Mouse (Mus musculus) heart, embryonic 14.5 days (tissue): Measurements from ENCODE around the gene 2010300C02Rik. TPM values are rescaled to one million over a fixed set of nuclear protein-coding genes. Genes with fewer than 3 reads are reported as not detected.

Experiments used
- ATAC-seq: fragments of 200-750 bp; cut with Nextera tagmentation; 2 replicates; pipeline ENCODE4 v1.8.0; 2017; ENCODE audit warnings: low read depth, moderate TSS enrichment; ENCODE audit not compliant: insufficient number of reproducible peaks, insufficient read depth, low FRiP score
- H3K27ac ChIP-seq, 2 experiments: fragments of 200-500 bp in 1 of 2; fragments of 300-500 bp in 1 of 2; sonication (generic) in 1 of 2; replicated peaks in 1 of 2; 2 replicates each; pipeline ENCODE4 v1.5.1; 2012 to 2014; ENCODE audit warnings: low read depth in 2 of 2, low read length in 2 of 2, control low read depth in 1 of 2, mild to moderate bottlenecking in 1 of 2, mixed read lengths in 1 of 2; ENCODE audit not compliant: control insufficient read depth in 1 of 2, insufficient read depth in 1 of 2
- H3K27me3 ChIP-seq: fragments of 300-500 bp; sonication (generic); 2 replicates; pipeline ENCODE4 v1.6.1; 2014; ENCODE audit warnings: mild to moderate bottlenecking, low read length, control low read depth; ENCODE audit not compliant: control insufficient read depth, insufficient read depth
- H3K36me3 ChIP-seq: fragments of 300-500 bp; sonication (generic); 2 replicates; pipeline ENCODE4 v1.6.1; 2014; ENCODE audit warnings: mild to moderate bottlenecking, control low read depth, low read length, mixed read lengths; ENCODE audit not compliant: control insufficient read depth, insufficient read depth
- H3K4me1 ChIP-seq, 2 experiments: fragments of 200-500 bp in 1 of 2; fragments of 300-500 bp in 1 of 2; sonication (generic) in 1 of 2; 2 replicates each; pipeline ENCODE4 v1.6.1; 2012 to 2014; ENCODE audit warnings: low read length in 2 of 2, control low read depth in 1 of 2, mixed read lengths in 1 of 2; ENCODE audit not compliant: control insufficient read depth in 2 of 2, insufficient read depth in 2 of 2
- H3K4me2 ChIP-seq: fragments of 300-500 bp; sonication (generic); 2 replicates; pipeline ENCODE4 v1.6.1; 2014; ENCODE audit warnings: mild to moderate bottlenecking, low read length
- H3K4me3 ChIP-seq, 2 experiments: fragments of 200-500 bp in 1 of 2; fragments of 300-500 bp in 1 of 2; sonication (generic) in 1 of 2; 2 replicates each; pipeline ENCODE4 v1.5.1; 2012 to 2014; ENCODE audit warnings: low read length in 2 of 2, mild to moderate bottlenecking in 2 of 2, control low read depth in 1 of 2, low read depth in 1 of 2, moderate library complexity in 1 of 2; ENCODE audit not compliant: control insufficient read depth in 1 of 2, insufficient read depth in 1 of 2
- H3K9ac ChIP-seq: fragments of 300-500 bp; sonication (generic); 2 replicates; pipeline ENCODE4 v1.6.1; 2014; ENCODE audit warnings: mild to moderate bottlenecking, low read length
- H3K9me3 ChIP-seq: fragments of 300-500 bp; sonication (generic); 2 replicates; pipeline ENCODE4 v1.6.1; 2016; ENCODE audit warnings: low read length, control low read depth; ENCODE audit not compliant: control insufficient read depth
- WGBS: fragments of 180-500 bp; shearing (Covaris S2); extraction: QIAGEN DNeasy Blood & Tissue Kit; methylation state at CpG from one replicate; pipeline ENCODE4 v1.1.7; 2014; 5-methylcytosine and 5-hydroxymethylcytosine counted together
- polyA plus RNA-seq: library from polyadenylated mRNA; unstranded; fragments of >200 nt; fragmentation: Nextera tagmentation; extraction: Ambion mirVana; gene quantifications from 2 replicates; pipeline ENCODE4 v1.2.1, GENCODE M21; 2014

2010300C02Rik gene
- polyA plus RNA-seq, 1 experiment from 2014 or later = 5.1 TPM

DNA sequence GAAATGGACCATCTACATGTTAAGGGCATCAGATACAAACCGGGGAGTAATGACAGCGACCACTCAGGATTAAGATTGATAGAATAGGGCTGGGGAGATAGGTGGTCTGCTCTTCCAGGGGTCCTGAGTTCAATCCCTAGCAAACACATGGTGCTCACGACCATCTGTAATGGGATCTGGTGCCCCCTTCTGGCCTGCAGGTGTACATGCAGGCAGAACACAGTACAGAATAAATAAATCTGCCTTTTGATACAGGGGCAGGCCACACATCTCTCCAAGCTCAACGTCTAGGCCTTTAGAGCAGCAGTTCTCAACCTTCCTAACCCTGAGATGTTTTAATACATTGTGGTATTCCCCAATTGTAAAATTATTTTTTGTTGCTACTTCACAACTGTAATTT lies 85.2 kb downstream of the 2010300C02Rik start:
- H3K4me2 ChIP-seq = no peak overlapping the region
- ATAC-seq = no peak
- WGBS = 18% methylated on average over 4 of the region's 4 CpGs
- H3K4me1 ChIP-seq = peaks cover 0 to 4% of the 10 kb centered on the region in 2 experiments; a peak in 2 of 4 replicates
- H3K4me3 ChIP-seq = no peak overlapping the region
- H3K27ac ChIP-seq = no peak overlapping the region
- no peaks in the 10 kb centered on the region for H3K9me3 ChIP-seq
- H3K27me3 ChIP-seq = no peaks in the 10 kb centered on the region
- no peaks in the 10 kb centered on the region for H3K36me3 ChIP-seq
- no peak overlapping the region for H3K9ac ChIP-seq

DNA sequence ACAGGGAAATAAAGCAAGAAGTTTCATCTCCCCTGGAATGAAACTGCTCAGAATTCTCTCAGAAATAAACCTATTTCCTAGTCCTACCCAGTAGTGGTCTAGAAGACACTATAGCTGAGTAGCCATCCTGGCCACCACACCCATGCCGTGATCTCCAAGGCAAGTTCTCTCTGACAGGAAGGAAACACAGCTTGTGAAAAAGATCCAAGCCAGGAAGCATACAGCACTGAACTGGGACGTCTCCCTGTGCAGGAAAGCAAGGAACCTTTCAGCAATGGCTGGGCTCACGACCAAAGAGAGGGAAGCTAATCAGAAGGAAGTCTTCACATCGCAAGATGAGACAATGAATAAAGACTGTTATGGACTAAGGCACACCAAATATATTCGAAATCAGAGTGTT lies 86.4 kb downstream of the 2010300C02Rik start:
- no peak for ATAC-seq
- 50% methylated on average over 5 of the region's 5 CpGs for WGBS

DNA sequence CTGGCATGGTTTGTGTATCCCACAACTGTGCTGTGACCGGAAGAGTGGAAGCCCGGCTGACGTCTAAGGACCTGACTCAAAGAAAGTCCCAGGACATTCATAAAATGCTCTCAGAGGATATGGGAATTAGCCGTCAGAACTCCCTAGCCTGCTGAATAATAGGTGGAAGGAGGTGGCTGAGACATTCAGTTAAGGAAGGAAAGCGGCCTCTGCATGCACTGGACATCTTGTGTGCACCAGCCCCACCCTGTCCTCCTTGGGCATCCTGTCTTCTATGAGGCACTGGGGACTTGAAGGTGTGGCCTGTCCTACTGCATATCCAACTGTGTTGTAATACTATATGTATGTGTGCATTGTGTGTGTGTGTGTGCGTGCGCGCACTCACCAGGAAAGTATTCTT lies 87.5 kb downstream of the 2010300C02Rik start:
- 0 out of 4 replicates have a peak overlapping the region, but pooled peaks of 1 of the 2 experiments have one; percentile 10 for H3K27ac ChIP-seq

More for the DNA sequence above, 86.4 kb downstream of the 2010300C02Rik start:
- H3K27ac ChIP-seq = no peak overlapping the region
- no peaks in the 10 kb centered on the region for H3K4me1 ChIP-seq
- H3K9ac ChIP-seq = no peak overlapping the region
- no peaks in the 10 kb centered on the region for H3K36me3 ChIP-seq
- H3K9me3 ChIP-seq = no peaks in the 10 kb centered on the region
- H3K4me3 ChIP-seq = no peak overlapping the region
- H3K4me2 ChIP-seq = no peak overlapping the region
- no peaks in the 10 kb centered on the region for H3K27me3 ChIP-seq

DNA sequence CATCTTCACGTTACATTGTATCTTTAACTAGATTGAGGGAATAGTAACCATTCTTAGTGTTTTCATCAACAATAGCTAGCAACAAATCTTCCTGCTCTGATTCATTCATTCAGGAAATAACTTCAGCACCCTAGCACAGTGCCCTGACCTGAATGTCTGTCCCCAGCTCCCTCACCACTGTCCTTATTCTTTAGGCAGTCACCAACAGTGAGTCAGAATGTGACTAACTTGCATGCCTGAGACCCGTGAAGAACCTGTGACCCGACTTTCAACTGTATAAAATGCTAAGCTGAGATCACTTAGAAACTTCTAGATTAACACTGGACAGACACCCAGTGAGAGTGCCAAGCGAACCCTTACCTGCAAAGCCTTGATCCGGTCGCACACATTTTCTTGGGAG lies 88.4 kb downstream of the 2010300C02Rik start:
- Histone ChIP-seq H3K4me2 (no peak overlapping the region), H3K27me3 (no peaks in the 10 kb centered on the region), H3K27ac (no peak overlapping the region), H3K4me3 (no peak overlapping the region), H3K36me3 (no peaks in the 10 kb centered on the region), H3K9me3 (no peaks in the 10 kb centered on the region), H3K9ac (no peak overlapping the region), H3K4me1 (no peaks in the 10 kb centered on the region)
- ATAC-seq = no peak
- WGBS = 71% methylated on average over 6 of the region's 6 CpGs

More for the DNA sequence above, 87.5 kb downstream of the 2010300C02Rik start:
- no peak overlapping the region for H3K4me2 ChIP-seq
- H3K27me3 ChIP-seq = no peaks in the 10 kb centered on the region
- no peak overlapping the region for H3K4me3 ChIP-seq
- no peak overlapping the region for H3K9ac ChIP-seq
- ATAC-seq = 0 out of 2 replicates have a peak, but pooled peaks have one; percentile 21
- no peaks in the 10 kb centered on the region for H3K36me3 ChIP-seq
- H3K4me1 ChIP-seq = no peaks in the 10 kb centered on the region
- H3K9me3 ChIP-seq = no peaks in the 10 kb centered on the region
- 80% methylated on average over 8 of the region's 8 CpGs for WGBS

DNA sequence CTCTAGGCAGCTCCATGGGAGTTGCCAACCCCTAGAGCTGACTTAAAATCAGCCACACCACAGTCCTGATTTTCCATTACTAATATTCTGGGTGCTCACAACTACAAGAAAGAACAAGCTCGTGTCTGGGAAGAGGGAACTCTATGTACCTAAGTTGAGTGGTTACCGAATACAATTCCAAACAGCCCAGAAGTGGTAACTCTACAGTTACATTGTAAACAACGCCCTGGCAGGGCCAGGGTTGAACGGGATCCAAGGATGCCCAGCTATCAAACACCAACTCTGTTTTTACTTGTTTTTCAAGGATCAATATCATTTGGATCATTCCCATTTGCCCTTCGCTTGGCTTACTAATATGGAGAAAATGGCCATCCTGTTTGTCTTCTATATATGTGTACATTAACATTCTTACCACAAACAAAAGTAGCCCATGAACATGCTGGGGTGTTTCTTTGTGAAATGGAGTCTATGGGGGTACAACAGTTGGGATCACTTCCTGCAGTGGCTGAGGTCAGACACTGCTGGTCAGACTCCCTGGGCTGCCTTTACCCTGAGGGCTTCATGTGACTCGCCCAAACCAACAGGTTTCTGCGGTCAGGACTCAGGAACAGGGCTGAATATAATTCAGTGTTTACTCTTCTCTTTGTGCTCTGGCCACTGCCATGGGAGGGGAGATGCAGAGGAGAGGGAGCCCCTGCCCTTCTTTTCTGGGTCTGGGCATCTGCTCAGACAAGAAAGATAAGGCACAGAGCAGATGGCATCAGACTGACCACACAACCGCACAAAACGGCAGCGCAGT lies 89.3 kb downstream of the 2010300C02Rik start:
- Histone ChIP-seq H3K4me1 (no peaks in the 10 kb centered on the region), H3K9me3 (no peaks in the 10 kb centered on the region), H3K4me2 (no peak overlapping the region), H3K4me3 (no peak overlapping the region), H3K36me3 (no peaks in the 10 kb centered on the region), H3K9ac (no peak overlapping the region), H3K27ac (no peak overlapping the region), H3K27me3 (no peaks in the 10 kb centered on the region)
- WGBS = 79% methylated on average over 10 of the region's 10 CpGs
- no peak for ATAC-seq

DNA sequence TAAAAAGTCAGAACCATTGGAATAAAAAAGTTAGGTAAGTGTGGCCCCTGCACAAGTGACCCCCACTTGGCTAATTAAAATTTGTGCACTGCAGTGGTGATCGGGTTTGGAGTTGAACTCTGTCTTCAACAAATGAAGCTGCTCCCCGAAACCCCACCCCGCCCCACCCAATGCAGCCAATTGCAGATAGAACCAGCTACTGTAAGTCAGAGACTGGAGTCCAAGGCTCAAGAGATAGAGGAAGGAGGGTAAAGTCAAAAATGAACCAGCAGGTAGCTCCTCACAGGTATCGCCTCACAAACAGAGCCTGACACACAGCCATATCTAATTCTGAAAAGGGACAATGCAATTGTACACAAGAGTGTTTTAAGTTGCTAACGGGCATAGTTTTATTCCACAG lies 90.0 kb downstream of the 2010300C02Rik start:
- H3K4me1 ChIP-seq = no peaks in the 10 kb centered on the region
- H3K4me2 ChIP-seq = no peak overlapping the region
- no peak overlapping the region for H3K9ac ChIP-seq
- H3K27me3 ChIP-seq = no peaks in the 10 kb centered on the region
- H3K4me3 ChIP-seq = no peak overlapping the region
- no peak for ATAC-seq
- H3K36me3 ChIP-seq = no peaks in the 10 kb centered on the region
- no peaks in the 10 kb centered on the region for H3K9me3 ChIP-seq
- WGBS = 92% methylated on average over 5 of the region's 5 CpGs
- H3K27ac ChIP-seq = no peak overlapping the region

DNA sequence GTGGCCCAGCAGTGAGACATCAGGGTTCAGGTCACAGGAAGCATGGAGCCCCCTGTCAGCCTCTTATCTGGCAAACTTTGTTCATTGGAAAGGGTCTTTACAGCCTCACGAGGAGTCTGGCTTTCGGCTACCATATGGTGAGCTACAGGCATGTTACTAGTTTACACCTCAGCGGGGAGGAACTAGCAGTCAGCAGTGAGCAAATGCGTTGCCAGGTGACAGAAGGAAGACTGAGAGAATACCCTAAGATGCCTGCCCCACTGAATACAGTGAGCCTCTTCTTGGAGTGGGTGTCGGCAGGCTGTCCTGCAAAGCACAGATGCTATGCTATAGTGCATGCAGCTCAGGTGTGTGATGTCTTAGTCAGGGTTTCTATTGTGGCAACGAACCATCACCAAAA lies 91.1 kb downstream of the 2010300C02Rik start:
- H3K27ac ChIP-seq = no peak overlapping the region
- WGBS = 40% methylated on average over 6 of the region's 6 CpGs
- no peaks in the 10 kb centered on the region for H3K4me1 ChIP-seq
- H3K27me3 ChIP-seq = no peaks in the 10 kb centered on the region
- H3K4me2 ChIP-seq = no peak overlapping the region
- no peak for ATAC-seq
- H3K9me3 ChIP-seq = no peaks in the 10 kb centered on the region
- H3K9ac ChIP-seq = no peak overlapping the region
- no peak overlapping the region for H3K4me3 ChIP-seq
- no peaks in the 10 kb centered on the region for H3K36me3 ChIP-seq

DNA sequence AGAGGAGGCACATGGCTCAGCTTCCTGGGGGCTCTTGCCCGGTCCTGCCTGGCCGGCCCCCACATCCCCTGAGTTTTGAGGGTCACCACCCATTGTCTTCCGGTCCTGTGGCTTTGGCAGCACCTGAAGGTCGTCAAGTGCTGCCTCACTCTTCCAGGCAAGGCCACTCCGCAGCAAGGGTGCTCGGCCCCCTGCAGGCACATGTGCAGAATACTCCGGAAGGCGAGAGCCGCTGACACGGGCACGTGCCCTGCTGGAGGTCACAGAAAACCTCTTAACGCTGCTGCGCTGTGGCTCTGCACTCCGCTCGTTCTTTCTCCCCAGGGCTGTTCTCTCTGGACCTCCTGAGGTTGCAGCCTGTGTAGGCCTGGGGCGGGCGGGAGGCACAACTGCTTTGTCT lies 95.7 kb downstream of the 2010300C02Rik start:
- Histone ChIP-seq H3K4me3 (no peak overlapping the region), H3K9me3 (no peaks in the 10 kb centered on the region), H3K4me1 (no peaks in the 10 kb centered on the region), H3K4me2 (no peak overlapping the region), H3K27ac (no peak overlapping the region), H3K36me3 (no peaks in the 10 kb centered on the region), H3K9ac (no peak overlapping the region), H3K27me3 (no peaks in the 10 kb centered on the region)
- 88% methylated on average over 17 of the region's 17 CpGs for WGBS
- no peak for ATAC-seq
